Mouse (Mus musculus) liver, adult (tissue): ENCODE measurements around the gene Pthlh.

Experiments
- GATA4 ChIP-seq: IDR thresholded peaks from 2 replicates; pipeline ENCODE4 v1.6.1; 2014; ENCODE audit warnings: mild to moderate bottlenecking, low read length; ENCODE audit not compliant: insufficient replicate concordance

Pthlh gene

GRCm38 (mm10) chr6:147226696-147227095 lies 37.3 kb downstream of the Pthlh start:
- no peak for TF ChIP-seq GATA4

- no peak for TF ChIP-seq GATA4
Observed at GRCm38 (mm10) chr6:147219099-147219498, 44.9 kb downstream of the Pthlh start.

GRCm38 (mm10) chr6:147216156-147216555 lies 47.8 kb downstream of the Pthlh start:
- no peak for TF ChIP-seq GATA4

GRCm38 (mm10) chr6:147207821-147208330 lies 56.1 kb downstream of the Pthlh start:
- no peak for TF ChIP-seq GATA4
